Mouse (Mus musculus) kidney, postnatal 0 days (tissue): Measurements from ENCODE around the gene Mcee. TPM values are rescaled to one million over a fixed set of nuclear protein-coding genes. Genes with fewer than 3 reads are reported as not detected.

Source experiments
- ATAC-seq: fragments of 200-750 bp; cut with Nextera tagmentation; replicated peaks from 2 replicates; pipeline ENCODE4 v1.8.0; 2017; ENCODE audit warnings: low read depth, moderate number of reproducible peaks, moderate TSS enrichment, moderate library complexity; ENCODE audit not compliant: low FRiP score
- DNase-seq: peaks from one replicate; pipeline ENCODE4 v3.0.0-alpha.2; 2016; ENCODE audit warnings: low spot score
- H3K27ac ChIP-seq: fragments of 300-500 bp; sonication (generic); 2 replicates; pipeline ENCODE4 v1.5.1; 2014; ENCODE audit warnings: mild to moderate bottlenecking
- H3K27me3 ChIP-seq: fragments of 300-500 bp; sonication (generic); 2 replicates; pipeline ENCODE4 v1.6.1; 2014; ENCODE audit warnings: low read length, mixed read lengths; ENCODE audit not compliant: insufficient read depth
- H3K36me3 ChIP-seq: fragments of 300-500 bp; sonication (generic); 2 replicates; pipeline ENCODE4 v1.6.1; 2014; ENCODE audit warnings: low read length, mixed read lengths; ENCODE audit not compliant: insufficient read depth
- H3K4me1 ChIP-seq: fragments of 300-500 bp; sonication (generic); replicated peaks from 2 replicates; pipeline ENCODE4 v1.6.1; 2014; ENCODE audit warnings: antibody characterized with exemption, low read length, mixed read lengths; ENCODE audit not compliant: insufficient read depth
- H3K4me2 ChIP-seq: fragments of 300-500 bp; sonication (generic); 2 replicates; pipeline ENCODE4 v1.6.1; 2014; ENCODE audit warnings: mild to moderate bottlenecking, low read length, moderate library complexity, mixed read lengths
- H3K4me3 ChIP-seq: fragments of 300-500 bp; sonication (generic); replicated peaks from 2 replicates; pipeline ENCODE4 v1.5.1; 2014; ENCODE audit warnings: low read depth, low read length
- H3K9ac ChIP-seq: fragments of 300-500 bp; sonication (generic); 2 replicates; pipeline ENCODE4 v1.6.1; 2014; ENCODE audit warnings: low read depth, low read length
- H3K9me3 ChIP-seq: fragments of 300-500 bp; sonication (generic); replicated peaks from 2 replicates; pipeline ENCODE4 v1.6.1; 2016; ENCODE audit warnings: low read length, inconsistent platforms, mixed read lengths
- CTCF ChIP-seq: IDR thresholded peaks from 2 replicates; pipeline ENCODE4 v1.5.1; 2016; ENCODE audit warnings: antibody characterized with exemption, low read depth, mild to moderate bottlenecking, moderate library complexity
- WGBS: fragments of 180-500 bp; shearing (Covaris S2); extraction: QIAGEN DNeasy Blood & Tissue Kit; methylation state at CpG from one replicate; pipeline ENCODE4 v1.1.7; 2014; 5-methylcytosine and 5-hydroxymethylcytosine counted together
- polyA plus RNA-seq: library from polyadenylated mRNA; unstranded; fragments of >200 nt; fragmentation: Nextera tagmentation; extraction: Ambion mirVana; gene quantifications from 2 replicates; pipeline ENCODE4 v1.2.1, GENCODE M21; 2015

The Mcee gene
- polyA plus RNA-seq, 1 experiment from 2014 or later, result 211 TPM

- no peak for DNase-seq
- Histone ChIP-seq H3K4me2 (no peak overlapping the region), H3K27ac (no peak overlapping the region), H3K9me3 (no peaks in the 10 kb centered on the region), H3K36me3 (0 out of 2 replicates have a peak, but pooled peaks cover 4% of the 10 kb centered on the region), H3K4me1 (no peaks in the 10 kb centered on the region), H3K27me3 (no peaks in the 10 kb centered on the region), H3K4me3 (no peak overlapping the region), H3K9ac (no peak overlapping the region)
- TF ChIP-seq CTCF, result no peak
- 95% methylated on average over 1 of the region's 1 CpGs for WGBS
- no peak for ATAC-seq
These were observed 8.3 kb downstream of the Mcee start for GRCm38 (mm10) chr7:64400725-64401124.

- DNase-seq (no peak), ATAC-seq (no peak)
- WGBS, result 91% methylated on average over 4 of the region's 4 CpGs
These were observed 10.0 kb downstream of the Mcee start for GRCm38 (mm10) chr7:64402452-64402851.

GRCm38 (mm10) chr7:64403989-64404388 is 11.6 kb downstream of the Mcee start:
- Histone ChIP-seq H3K27me3 (no peaks in the 10 kb centered on the region), H3K9ac (no peak overlapping the region), H3K27ac (no peak overlapping the region), H3K4me1 (no peaks in the 10 kb centered on the region), H3K36me3 (0 out of 2 replicates have a peak, but pooled peaks cover 4% of the 10 kb centered on the region), H3K4me2 (no peak overlapping the region), H3K9me3 (no peaks in the 10 kb centered on the region), H3K4me3 (no peak overlapping the region)
- ATAC-seq, result no peak
- no peak for DNase-seq
- WGBS, result 91% methylated on average over 8 of the region's 8 CpGs
- TF ChIP-seq CTCF, result no peak

More at GRCm38 (mm10) chr7:64402452-64402851, 10.0 kb downstream of the Mcee start:
- Histone ChIP-seq H3K9ac (no peak overlapping the region), H3K4me1 (no peaks in the 10 kb centered on the region), H3K4me3 (no peak overlapping the region), H3K9me3 (no peaks in the 10 kb centered on the region), H3K36me3 (0 out of 2 replicates have a peak, but pooled peaks cover 4% of the 10 kb centered on the region), H3K4me2 (no peak overlapping the region), H3K27me3 (no peaks in the 10 kb centered on the region), H3K27ac (no peak overlapping the region)
- TF ChIP-seq CTCF, result no peak

GRCm38 (mm10) chr7:64424861-64425260 is 32.5 kb downstream of the Mcee start:
- DNase-seq, result peak; percentile 2
- TF ChIP-seq CTCF, result peak; percentile 55; the same call in 1 of the 2 replicates
- Histone ChIP-seq H3K4me2 (no peak overlapping the region), H3K4me3 (no peak overlapping the region), H3K4me1 (no peaks in the 10 kb centered on the region), H3K9ac (no peak overlapping the region), H3K27me3 (no peaks in the 10 kb centered on the region), H3K27ac (no peak overlapping the region), H3K36me3 (no peaks in the 10 kb centered on the region), H3K9me3 (no peaks in the 10 kb centered on the region)
- no peak for ATAC-seq
- 53% methylated on average over 5 of the region's 5 CpGs for WGBS

- DNase-seq (no peak), ATAC-seq (no peak)
- H3K27ac ChIP-seq, result no peak overlapping the region
- H3K4me3 ChIP-seq, result no peak overlapping the region
- H3K9ac ChIP-seq, result no peak overlapping the region
- H3K27me3 ChIP-seq, result no peaks in the 10 kb centered on the region
- no peaks in the 10 kb centered on the region for H3K36me3 ChIP-seq
- no peaks in the 10 kb centered on the region for H3K9me3 ChIP-seq
- no peak for TF ChIP-seq CTCF
- no peak overlapping the region for H3K4me2 ChIP-seq
- WGBS, result 77% methylated on average over 5 of the region's 5 CpGs
- H3K4me1 ChIP-seq, result no peaks in the 10 kb centered on the region
These were observed 47.5 kb downstream of the Mcee start for GRCm38 (mm10) chr7:64439595-64440518.

- WGBS, result 84% methylated on average over 8 of the region's 8 CpGs
- TF ChIP-seq CTCF, result no peak
These were observed 48.1 kb downstream of the Mcee start for GRCm38 (mm10) chr7:64440519-64440918.

More at GRCm38 (mm10) chr7:64440519-64440918, 48.1 kb downstream of the Mcee start:
- H3K36me3 ChIP-seq, result no peaks in the 10 kb centered on the region
- H3K4me1 ChIP-seq, result no peaks in the 10 kb centered on the region
- H3K27ac ChIP-seq, result no peak overlapping the region
- ATAC-seq (no peak), DNase-seq (no peak)
- H3K9ac ChIP-seq, result no peak overlapping the region
- no peak overlapping the region for H3K4me2 ChIP-seq
- no peaks in the 10 kb centered on the region for H3K27me3 ChIP-seq
- H3K4me3 ChIP-seq, result no peak overlapping the region
- no peaks in the 10 kb centered on the region for H3K9me3 ChIP-seq
